Mouse (Mus musculus) E14TG2a.4 (cell line): Measurements from ENCODE around the gene Togaram1.

Experiments used
- CTCF ChIP-seq: conservative IDR thresholded peaks from 2 replicates; pipeline ENCODE4 v1.5.1; 2014; ENCODE audit warnings: low read length
- NANOG ChIP-seq: IDR thresholded peaks from 2 replicates; pipeline ENCODE4 v1.6.1; 2014; ENCODE audit warnings: borderline replicate concordance, low read length, mixed read lengths
- POU5F1 ChIP-seq: IDR thresholded peaks from 2 replicates; pipeline ENCODE4 v1.6.1; 2014; ENCODE audit warnings: low read length, borderline replicate concordance

GRCm38 (mm10) chr12:65065241-65065640 lies 99.6 kb downstream of the Togaram1 start:
- TF ChIP-seq CTCF (no peak), NANOG (no peak), POU5F1 (no peak)
